Mouse (Mus musculus): ENCODE measurements around the gene Rap1gds1. TPM values are rescaled to one million over a fixed set of nuclear protein-coding genes. Genes with fewer than 3 reads are reported as not detected.

Gene Rap1gds1
- total RNA-seq, 2 experiments from 2014 or later: 34.4 to 37.5 TPM

- no peak for DNase-seq
Observed at GRCm38 (mm10) chr3:139048701-139049622, 26.0 kb downstream of the Rap1gds1 start.

- no peak for DNase-seq
Observed at GRCm38 (mm10) chr3:139042433-139042854, 32.6 kb downstream of the Rap1gds1 start.

- no peak for DNase-seq
Observed at GRCm38 (mm10) chr3:139041921-139042320, 33.1 kb downstream of the Rap1gds1 start.

GRCm38 (mm10) chr3:139037030-139037429 is 38.0 kb downstream of the Rap1gds1 start:
- no peak for DNase-seq

DNA sequence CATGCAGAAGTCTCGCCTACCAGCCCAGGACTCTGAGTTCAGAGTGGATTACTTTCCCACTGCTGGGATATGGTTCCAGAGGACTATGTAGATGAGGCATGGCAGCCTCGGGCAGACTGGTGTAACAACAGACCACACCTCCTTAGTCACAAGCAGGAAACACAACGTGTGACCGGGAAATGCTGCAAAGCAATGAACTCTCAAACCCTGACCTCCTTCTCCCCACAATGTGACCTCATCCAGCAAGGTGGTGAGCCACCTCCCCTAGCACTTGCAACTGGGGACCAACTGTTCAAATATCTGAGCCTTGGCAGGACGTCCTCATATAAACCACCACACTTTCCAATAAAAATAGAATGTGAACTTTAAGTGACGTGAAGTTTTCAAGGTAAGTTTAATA is 41.8 kb downstream of the Rap1gds1 start:
- DNase-seq: no peak

DNA sequence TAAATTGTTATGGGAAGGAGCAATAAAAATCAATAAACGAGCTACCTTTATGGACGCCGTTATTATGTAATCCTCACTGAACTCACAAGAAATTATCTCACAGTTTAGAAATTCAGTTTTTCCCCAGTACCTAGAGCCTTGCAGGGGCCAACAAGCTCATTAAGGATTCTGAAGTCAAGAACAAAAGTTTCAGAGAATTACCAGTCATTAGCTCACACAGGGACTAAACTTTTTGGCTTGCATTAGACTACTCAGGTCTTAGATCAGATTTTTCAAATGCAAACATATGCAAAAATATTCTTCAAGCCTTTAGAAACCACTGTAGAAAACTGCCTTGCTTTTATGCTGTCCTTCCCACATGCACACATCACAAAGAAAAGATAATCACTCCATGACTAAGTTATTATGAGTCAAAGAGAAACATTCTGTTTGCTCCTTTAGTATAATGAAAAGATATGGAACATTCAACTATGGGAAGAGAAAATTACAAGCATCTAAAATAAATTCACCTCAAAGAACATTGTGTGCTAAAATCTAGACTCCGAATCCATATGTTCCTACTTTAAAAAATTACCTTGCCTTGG is 44.3 kb downstream of the Rap1gds1 start:
- no peak for DNase-seq

DNA sequence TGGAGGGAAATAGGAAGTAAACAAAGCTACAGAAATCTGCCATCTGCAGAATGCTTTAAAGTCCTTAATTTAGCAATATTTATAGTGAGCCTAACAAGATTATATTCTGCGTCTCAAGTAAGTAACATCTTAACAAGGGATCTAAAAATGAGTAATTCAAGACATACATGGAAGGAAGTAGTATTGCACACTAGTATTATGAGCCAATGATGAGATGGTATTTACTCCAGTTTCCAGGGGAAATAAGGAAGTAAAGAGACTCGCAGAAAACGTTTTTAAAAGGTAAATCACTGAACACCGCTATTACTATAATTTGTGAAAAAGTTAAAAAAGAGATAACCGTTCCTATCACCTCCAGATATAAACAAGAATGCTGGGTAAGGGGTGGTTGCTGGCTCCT is 49.9 kb downstream of the Rap1gds1 start:
- DNase-seq: no peak

- DNase-seq: no peak
Observed at GRCm38 (mm10) chr3:139023585-139023984, 51.4 kb downstream of the Rap1gds1 start.

DNA sequence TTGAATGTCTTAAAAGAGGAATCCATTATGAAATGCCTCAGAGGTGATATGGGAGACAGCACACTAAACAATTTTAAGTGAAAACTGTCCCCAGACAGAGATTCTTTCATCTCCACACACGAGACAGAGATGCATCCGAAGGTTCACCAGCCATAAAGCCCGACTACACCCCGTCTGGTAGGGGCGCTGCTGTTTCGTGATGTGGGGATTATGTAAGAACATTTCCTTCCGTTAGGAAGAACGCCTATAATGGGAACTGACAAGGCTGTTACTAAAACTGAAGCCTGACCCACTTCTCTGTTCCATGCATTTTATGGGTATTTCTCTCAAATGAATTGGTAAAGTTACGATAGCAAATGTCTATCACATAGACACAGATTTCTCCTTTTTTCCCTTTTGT is 62.6 kb downstream of the Rap1gds1 start:
- DNase-seq: peak; percentile 10

- DNase-seq: no peak
Observed at GRCm38 (mm10) chr3:139005669-139006068, 69.3 kb downstream of the Rap1gds1 start.

GRCm38 (mm10) chr3:139002774-139003173 is 72.2 kb downstream of the Rap1gds1 start:
- DNase-seq: no peak

- no peak for DNase-seq
Observed at GRCm38 (mm10) chr3:139000071-139000867, 74.7 kb downstream of the Rap1gds1 start.

DNA sequence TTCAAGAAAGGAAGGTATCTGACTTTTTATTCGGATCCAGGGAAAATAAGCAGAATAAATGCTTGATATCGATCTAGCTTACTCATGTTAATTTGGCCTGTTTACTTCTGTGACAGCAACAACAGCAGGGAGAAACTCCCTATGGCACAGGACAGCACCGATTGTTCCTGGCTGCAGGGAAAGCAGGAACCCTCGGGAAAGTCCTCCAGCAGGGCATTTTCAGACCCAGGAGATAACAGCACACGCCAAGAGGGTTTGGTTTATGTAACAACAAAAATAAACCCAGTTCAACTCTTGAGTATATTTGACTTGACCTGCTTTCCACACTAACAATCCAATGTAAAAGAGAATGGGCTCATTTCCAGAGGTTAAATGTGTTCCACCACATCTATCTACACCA is 81.5 kb downstream of the Rap1gds1 start:
- no peak for DNase-seq

DNA sequence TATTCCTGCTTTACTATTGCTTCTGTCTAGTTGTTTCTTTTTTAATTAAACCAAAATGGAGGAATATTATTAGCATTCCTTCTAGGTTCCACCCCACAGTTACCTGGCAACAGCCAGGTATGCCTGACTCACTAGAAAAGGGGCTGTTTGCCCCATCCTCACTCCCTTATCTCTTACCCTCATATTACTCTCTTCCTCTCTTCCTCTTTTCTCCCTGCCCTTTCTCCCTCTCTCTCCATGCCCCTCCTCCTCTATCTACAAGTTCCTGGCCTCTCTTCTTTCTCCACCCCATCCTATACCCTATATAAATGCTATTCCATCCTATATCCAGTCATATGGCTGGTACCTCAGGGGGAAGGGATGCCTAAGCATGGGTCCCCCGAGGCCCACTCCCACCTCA is 83.6 kb downstream of the Rap1gds1 start:
- DNase-seq: no peak

GRCm38 (mm10) chr3:138989141-138989540 is 85.9 kb downstream of the Rap1gds1 start:
- DNase-seq: no peak

DNA sequence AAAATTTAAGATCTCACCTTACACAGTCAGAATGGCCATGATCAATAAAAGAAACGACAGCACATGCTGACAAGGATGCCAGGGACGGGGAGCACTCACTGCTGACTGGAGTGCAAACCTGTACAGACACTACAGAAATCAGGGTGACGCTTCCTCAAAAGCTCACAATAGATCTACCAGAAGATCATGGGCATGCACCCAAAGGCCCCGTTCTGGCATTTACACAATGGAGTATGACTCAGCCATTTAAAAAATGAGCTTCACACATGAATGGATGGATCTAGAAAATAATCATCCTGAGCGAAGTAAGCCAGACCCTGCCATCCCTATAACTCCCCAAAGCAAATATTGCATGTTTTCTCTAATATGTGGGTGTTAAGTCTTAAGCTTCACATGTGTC is 87.0 kb downstream of the Rap1gds1 start:
- DNase-seq: no peak

DNA sequence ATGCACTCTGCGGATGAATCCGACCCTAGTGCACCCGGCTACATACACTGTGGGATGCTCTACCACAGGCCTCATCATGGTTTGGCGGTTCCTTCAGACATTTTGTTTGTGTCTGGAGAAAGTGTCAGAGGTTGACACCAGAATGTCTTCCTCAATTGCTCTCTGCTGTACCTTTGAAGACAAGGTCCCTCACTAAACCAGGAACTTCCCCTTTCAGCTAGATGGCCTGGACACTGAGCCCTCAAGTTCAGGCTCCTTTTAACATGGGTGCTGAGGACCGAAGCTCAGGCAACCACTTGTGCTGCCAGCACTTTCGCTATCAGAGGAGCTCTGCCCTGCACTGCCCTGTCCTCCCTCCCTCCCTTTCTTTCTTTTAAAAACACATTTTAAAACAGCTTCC is 92.8 kb downstream of the Rap1gds1 start:
- DNase-seq: no peak

DNA sequence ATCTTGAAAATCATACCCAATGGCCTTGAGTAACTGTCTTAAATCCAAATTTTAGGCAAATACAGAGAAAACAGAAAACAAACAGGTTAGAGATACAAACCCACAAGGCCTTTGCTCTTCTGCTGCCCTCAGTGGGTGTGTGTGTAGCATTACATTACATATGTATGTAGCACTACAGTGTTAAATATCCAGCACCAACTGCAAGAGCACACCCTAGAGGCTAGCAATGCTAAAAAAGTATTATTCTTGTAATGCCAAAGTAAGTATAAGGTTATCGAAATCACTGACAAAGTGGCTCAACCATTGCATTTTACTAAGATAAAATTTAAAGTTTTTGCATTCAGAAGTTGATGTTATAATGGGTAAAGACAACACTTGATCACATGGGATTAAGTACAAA is 97.6 kb downstream of the Rap1gds1 start:
- DNase-seq: no peak

DNA sequence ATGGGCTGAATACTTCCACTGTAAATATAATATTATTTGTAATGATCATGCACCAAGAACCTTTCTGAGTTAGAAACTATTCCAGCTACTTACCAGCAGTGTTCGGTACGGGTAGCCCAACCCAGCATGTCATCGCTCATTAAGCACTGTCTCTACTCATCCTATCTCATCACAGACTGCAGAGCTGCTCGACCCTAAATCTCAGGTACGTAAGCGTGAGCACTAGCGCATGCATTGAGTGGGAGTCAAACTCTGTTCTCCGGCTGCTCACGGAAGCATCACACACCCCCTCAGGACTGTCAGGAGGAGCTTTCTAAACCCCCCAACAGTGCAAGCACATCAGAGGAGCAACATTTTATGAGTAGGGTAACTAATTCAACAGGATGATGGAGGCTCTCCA is 107.4 kb downstream of the Rap1gds1 start:
- no peak for DNase-seq

DNA sequence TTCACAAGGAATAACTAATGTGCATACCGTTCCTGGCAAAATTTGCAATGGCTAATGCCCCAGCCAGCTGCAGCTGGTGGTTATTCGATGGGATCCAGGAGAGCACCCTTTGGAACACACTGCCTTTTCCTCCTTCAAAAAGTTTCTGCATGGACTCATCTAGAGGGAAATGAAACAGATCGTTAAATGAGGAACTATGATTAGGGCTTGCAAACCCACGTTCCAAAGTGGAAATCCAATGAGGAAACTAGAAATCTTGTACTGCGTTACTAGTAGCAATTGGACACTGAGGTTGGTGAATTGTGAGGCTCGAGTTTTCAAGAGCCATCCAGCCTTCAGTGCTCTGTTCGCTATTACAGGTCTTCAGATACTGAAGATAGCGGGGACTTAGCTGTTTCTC is 116.5 kb downstream of the Rap1gds1 start:
- DNase-seq: no peak

- no peak for DNase-seq
Observed at GRCm38 (mm10) chr3:138955220-138955619, 119.8 kb downstream of the Rap1gds1 start.

- no peak for DNase-seq
Observed at GRCm38 (mm10) chr3:138949081-138949480, 125.9 kb downstream of the Rap1gds1 start.

DNA sequence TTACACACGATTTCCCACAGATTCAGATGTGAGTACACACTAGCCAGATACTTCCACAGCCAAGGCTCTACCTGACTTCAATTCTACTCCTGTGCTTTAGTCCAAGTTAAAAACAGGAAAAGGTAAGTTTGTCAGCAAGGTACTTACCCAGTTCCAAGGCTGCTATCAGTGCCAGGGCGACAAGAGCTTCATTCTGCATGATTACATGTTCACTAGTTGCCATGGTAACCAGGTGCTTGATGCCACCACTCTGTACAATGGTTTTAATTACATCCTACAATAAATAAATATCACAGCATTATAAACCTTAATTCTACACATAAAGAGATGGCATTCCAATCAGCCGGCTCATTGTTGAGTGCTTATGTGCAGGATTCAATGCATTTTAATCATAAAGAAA is 129.5 kb downstream of the Rap1gds1 start:
- no peak for DNase-seq
